Mouse (Mus musculus) c-Kit-positive CD71-positive TER-119-negative erythroid progenitor cells, embryonic 14.5 days (primary cell): ENCODE measurements at regions not wholly inside any gene's neighbourhood (a gene's known extent, or its start where the extent isn't known, plus 50 kb on each side); places are given as distances from the start of the nearest gene placed in this dataset.

Experiments
- DNase-seq: peaks from one replicate; pipeline ENCODE4 v3.0.0-alpha.2; 2013; ENCODE audit warnings: low read depth

DNA sequence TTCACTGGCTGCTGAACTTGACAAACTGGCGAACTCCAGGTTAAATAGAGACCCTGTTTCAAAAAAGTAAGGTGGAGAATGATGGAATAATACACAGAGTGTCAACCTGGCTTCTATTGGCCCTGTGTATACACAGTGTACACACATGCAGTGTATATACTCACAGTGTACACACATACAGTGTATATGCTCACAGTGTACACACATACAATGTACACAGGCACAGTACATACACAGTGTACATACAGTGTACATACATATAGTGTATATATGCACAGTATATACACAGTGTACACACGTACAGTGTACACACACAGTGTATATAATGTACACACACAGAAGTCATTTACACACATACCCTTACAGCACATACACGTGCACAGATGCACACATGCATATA lies 52.4 kb upstream of the Aldh1b1 start:
- no peak for DNase-seq

DNA sequence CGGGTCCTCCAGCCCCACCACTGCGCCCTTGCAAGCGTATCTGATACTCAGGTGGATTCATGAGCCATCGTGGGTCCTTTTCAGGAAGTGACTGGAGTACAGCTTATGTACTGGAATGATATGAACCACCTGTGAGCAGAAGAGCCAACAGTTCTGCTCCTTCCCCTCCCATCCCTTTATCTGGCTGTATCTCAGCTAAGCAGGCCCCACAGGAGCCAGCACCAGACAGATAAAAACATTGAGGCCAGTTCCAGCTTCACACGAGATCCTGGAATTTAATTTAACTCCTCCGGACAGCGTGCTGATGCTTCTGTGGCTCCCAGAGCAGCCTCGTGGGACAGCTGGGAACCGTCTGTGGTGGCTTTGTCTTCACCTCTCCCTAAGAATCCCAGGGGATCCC lies 53.1 kb upstream of the Aldh1b1 start:
- peak; percentile 19 for DNase-seq

DNA sequence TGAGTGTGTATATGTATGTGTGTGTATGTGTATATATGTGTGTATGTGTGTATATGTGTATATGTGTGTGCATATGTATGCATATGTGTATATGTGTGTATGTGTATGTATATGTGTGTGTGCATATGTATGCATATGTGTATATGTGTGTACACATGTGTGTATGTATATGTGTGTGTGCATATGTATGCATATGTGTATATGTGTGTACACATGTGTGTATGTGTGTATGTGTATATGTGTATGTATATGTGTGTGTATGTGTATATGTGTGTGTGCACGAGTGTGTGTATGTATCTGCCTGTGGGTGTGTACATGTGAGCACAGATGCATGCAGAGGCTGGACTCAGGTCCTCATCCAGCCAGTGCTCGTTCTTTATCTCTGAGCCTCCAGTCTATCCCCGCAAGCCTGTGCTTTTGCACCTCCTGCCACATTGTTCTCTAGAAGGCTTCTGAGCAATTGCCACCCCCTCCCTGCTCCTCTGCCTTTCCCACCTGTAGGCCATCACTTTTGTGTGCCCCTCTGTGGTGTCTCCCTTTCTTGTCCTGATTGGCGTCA lies 53.9 kb upstream of the Aldh1b1 start:
- no peak for DNase-seq

DNA sequence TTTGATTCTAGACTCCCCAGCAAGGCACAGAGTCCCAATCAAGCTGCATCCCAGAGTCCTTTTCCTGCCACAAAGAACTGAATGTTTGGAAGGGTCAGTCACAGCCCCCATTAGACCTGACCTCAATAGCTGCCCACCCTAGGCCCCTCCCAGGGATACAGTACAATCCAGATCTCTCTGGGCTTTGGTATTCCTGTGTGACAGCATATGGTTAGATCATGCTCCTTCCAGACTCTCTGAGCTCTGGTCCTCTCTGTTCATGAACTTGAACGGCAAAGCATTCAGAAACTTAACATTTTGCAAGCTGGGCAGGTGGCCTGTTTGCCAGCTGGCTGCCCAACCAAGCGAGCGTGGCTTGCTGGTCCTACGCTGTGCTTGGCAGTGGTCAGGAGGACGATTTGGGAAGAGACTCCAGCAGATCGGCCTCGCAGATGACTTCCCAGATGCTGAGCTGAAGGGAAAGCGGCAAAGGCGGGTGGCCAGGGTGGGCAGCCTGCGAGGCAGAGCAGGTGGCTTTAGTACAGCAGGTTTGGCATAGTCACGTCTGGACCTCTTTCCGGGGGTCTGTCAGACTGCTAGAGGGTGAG lies 58.0 kb upstream of the Aldh1b1 start:
- DNase-seq = no peak

DNA sequence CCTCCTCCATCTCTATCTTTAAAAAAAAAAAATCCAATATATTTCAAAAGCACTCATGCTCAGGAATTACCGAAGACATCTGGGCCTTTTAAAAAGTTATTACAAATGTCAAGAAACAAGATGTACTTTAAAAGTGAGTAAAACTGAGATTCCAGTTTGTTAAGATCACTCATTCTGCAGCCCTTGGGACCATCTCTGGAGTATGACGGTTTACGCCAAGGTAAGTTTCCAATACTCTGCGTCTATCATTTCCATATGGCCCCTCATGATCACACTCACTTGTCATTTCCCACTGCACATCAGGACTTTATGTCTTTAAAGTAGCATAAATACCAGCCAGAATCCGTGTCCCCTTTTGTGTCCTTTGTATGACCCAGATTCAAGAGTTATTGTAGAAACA lies 58.5 kb upstream of the Aldh1b1 start:
- no peak for DNase-seq

DNA sequence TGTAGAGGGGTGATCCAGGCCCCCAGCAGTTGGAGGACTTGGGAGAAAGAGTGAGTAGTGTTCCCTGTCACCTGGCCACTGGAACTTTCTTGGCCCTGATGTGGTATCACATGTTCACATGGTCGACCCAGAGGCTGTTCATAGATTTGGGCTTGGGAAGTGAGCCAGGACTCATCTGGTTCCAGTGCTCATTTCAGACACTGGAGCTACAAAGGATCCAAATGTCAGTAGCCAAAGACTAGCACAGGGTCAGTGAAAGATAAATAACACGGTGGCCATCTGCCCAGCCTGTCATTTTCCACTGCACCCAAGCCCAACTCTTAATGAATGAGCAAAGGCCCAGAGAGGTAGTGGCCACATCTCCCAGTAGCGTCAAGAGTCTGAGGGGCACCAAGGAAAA lies 59.1 kb upstream of the Aldh1b1 start:
- no peak for DNase-seq

DNA sequence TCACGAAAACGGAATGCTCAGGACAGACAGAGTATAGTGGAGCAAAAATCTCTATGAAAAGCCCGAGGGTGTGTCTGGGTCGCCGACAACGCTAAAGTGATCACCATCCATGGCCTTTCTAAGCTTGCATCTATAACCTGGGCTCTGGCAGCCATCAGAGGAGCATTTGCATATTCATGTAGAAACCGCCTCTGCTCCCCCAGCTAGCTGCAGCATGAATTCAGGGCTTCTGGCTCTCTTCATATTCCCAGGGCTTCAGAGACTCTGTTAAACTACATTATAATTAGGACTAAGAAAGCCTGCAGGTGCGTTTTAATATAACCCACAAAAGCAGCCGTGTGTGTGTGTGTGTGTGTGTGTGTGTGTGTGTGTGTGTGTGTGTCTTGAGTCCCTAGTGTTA lies 59.7 kb upstream of the Aldh1b1 start:
- no peak for DNase-seq

DNA sequence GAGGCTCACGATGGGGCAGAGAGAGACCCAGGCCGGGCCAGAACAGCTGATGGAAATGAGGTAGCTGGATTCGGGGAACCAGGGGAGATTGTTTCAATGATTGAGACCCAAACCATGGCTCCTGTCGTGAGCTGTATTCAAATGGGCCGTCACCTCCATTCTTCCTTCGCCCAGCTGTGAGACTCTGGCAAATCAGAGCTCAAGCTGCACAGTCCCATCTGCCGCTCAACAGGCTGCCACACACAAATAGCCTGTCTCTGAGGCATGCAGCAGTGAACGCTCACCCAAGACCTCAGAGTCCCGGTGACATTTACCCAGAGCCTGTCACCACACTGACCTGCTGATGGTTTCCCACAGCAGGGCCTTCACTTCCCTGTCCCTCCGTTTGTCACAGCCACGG lies 60.1 kb upstream of the Aldh1b1 start:
- no peak for DNase-seq

DNA sequence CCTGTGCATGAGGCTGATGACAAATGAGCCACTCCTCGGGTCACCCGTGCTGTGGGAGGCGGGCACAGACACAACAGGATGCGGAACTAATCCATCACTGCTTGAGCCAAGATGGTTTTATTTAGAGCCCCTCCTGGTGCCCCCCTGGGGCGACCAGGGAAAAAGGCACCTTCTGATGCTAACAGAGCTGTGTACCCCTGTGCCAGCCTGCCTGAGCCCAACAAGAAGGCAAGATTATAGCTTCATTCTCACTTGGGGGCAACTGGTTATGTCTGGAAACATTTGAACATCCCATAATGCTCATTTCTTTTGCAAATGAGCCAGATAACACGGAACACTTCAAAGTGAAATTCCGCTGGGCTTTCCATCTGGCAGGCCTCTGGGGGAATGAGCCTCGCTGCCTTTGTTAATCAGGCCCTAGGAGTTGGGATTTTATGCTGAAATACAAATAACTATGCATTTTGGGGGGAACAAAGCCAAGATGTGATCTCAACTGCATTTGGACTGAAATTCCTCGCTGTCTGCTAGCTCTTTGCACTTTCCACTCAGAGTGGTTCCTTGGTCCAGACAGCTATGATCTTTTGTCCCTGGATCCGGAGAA lies 62.5 kb upstream of the Aldh1b1 start:
- DNase-seq = no peak

DNA sequence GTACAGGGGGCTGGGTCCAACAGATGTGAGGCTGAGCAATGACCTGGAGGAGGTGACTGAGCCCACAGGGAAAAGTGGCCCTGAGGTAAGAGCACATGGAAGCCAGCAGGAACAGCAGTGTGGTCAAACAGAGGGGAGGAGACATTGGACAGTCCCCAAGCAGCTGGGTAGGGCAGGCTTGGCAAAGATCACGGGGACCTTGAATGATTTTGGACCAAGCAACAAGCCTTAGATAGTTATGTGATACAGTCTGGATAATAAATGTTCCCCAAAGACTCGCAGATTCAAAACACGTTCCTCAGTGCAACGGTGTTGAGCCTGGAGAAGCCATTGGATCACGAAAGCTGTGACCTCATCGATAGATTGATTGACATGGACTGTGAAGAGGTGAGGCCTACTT lies 64.8 kb upstream of the Aldh1b1 start:
- DNase-seq = no peak

DNA sequence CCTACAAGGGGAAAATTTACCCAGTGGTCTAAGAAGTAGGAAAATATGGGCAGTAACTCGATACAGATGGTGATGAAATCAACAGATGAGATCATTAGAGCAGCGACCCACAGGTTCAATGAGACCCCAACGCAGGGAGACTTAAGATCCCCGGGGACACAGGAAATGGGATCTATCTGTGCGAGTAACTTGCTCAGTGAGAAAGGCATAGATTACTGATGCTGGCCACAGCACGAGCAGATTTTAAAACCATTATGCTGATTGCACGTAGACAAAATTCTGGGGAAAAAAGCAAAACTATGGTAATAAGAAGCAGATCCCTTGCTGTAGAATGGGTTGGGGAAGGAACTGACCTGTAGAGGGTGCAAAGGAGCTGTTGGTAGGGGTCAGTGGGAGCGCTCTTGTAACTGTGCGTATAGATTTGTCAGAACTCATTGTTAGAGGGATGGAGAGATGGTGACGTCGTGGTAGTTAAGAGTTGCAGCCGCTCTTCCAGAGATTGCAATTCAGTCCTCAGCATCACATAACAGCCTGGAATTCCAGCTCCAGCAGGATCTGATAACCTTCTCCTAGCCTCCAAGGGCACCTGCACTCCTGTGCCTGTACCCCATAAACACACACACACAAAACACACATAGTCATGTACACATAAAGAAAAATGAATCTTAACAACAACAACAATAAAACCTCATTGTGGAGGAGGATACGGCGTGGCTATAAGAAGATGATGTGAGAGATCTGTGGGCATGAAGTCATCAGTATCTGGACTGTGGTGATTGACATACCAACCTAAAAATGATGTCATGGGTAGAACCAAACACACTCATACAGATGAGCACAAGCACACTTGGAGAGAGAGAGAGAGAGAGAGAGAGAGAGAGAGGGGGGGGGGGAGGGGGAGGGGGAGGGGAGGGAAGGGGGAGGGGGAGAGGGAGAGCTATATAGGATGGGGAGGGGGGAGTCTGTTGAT lies 67.7 kb upstream of the Aldh1b1 start:
- DNase-seq = no peak

DNA sequence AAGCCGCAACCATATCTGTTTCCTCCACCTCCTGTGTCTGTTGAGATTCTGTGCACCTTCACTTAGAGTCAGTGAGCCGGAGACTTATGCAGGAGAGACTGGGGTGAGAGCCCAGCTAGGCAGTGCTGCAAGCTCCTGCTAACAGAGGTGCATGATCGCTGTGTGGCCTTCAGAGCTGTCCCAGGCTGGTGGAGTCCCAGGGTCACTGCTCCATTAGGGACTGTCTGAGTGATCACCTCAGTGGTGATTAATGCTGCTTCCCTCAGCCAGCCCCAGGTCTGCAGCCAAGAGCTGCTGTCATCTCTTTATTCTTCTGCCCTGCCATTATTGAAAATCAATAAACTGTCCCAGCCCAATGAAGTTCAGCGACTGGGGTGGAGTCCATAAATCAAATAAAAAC lies 69.0 kb upstream of the Aldh1b1 start:
- DNase-seq = no peak

DNA sequence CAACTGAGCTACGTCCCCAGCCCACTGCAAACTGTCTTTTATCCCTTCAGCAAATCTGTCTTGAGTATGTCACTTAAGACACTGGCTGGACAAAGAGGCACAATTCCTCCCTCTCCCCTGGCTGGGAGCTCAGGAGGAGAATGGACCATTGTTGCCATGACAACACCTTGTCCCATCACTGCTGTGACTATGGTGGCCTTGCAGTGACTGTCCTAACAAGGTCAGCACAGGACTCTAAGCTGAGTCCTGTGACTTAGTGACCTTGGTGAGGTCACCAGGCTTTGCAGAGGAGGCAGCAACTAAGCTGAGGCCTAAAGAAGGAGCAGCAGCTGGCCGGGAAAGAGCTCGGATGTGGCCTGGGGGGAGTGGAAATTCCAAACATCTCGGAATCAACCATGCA lies 70.0 kb upstream of the Aldh1b1 start:
- no peak for DNase-seq

DNA sequence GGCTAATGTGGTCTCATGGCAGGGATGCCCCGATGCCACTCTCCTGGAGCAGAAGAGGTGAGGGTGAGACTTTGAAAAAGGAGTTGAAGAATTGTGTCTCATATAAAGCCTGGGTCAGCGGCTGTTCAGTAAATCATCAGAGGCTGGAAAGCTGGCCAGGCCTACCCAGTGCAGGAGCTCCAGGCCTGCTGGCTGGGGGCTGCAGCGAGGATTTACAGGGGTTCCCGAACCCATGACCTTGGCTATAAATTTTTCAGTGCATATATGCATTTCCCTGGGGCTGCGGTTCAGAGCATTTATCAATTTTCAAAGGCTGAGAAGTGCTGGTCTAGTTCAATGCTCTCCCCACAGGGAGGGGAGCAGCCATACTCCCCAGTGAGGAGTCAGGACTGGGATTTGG lies 70.9 kb upstream of the Aldh1b1 start:
- DNase-seq = no peak

DNA sequence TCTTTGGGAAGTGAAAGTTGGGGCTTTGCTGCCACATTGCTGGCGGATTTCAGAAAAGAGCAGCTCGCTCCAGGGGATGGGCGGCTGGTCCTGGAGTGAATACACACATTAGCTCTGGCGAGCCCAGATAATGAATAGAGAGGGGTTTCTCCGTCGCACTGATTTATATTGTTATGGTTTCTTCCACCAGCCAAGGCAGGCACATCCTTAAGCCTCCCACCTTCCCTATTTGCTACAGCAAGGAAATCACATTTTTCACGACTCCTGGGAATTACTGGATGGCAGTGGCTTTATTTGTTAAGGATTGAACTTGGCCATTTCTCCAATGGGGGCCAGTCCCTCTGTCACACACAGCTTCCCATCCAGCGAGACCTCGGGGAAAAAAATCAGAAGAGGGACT lies 71.3 kb upstream of the Aldh1b1 start:
- no peak for DNase-seq

DNA sequence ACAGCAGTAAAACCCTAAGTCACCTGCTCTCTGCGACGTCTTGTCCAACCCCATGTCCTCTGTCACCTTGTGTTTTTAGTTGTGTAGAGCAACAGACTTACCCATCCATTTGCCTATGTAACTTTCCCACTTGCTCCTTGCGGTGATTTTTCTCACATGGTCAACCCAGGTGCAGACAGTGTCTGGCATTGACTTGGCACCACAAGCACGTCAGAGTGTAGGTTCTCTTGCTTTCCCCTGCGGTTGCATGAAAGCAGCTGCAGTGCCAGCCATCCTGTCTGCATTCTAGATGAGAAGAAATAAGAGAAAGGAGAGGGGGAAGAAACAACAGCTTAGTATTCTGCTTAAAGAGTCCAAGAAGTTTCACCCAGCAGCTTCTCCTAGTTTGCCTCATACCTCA lies 72.0 kb upstream of the Aldh1b1 start:
- no peak for DNase-seq

DNA sequence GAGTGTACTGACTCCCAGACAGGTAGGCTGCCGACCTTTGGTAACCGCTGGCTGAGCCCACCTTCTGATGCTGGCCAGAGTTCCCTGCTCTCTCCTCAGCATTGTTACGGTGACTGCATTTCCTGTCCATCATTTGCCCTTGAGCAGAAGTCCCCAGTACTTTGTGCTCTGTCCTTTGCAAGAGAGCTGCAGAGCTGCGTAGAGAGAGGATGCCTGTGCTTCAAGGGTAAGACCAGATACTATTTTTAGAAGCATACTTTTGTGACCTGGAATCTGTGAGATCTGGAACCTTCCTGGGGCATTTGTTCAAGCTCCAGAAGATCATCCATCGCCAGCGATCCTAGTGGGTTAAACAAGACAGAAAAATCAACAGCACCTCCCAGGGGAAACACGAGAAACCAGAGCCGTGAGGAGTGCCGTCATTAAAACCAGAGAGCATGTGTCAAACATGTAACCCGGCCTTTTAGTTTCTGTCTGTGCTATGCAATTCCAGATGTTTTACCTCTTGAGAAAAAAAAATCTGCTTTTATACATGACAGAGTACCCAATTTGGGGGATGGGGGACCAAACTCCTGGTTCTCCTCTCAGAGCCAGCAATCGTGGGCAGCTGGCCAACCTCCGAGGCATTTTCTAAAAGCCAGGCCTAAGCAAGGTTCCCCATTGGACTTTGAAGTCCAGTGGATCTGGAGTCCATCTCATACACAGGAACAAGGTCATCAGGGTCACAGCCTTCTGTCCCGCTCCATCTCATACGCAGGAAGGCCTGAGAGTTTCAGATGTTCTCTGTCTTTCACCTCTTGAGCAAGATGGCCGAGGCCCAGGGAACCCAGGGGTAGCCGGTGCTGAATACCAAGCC lies 73.5 kb upstream of the Aldh1b1 start:
- DNase-seq = no peak

DNA sequence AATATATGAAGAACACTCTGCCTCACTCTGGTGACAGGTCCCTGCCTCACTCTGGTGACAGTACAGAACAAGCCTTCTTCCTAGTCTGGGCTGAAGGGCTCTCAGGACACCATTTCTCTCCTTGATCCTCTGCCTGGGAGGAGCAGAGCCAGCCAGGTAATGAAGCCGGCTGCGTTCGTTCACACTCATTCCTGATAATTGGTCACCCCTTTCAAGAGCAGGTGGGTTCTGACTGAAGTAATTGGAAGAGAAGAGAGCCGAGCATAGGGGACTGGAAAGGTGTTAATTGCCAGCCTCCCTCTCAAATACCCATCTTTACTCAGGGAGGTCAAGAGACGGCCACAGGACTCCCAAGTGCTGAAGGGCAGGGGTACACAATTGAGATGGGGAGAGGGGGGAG lies 78.5 kb upstream of the Aldh1b1 start:
- no peak for DNase-seq

DNA sequence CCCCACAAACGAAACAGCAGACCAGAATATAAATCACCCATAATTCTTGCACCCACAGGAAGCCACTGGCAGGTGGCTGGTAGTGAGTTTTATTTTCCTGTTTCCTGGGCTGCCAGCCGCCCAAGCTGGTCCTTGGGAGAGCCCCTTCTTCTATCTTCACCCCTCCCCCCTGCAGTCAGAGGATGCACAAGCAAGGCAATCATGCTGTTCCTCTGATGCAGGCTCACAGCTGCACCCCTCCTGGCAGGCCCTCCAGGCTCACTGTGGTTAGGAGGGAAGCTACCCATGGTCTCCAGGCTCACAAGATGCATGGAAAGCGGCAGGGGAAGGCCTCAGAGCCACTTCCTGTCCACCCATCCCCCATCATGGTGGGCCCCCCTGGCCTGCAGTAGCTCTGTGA lies 79.3 kb upstream of the Aldh1b1 start:
- no peak for DNase-seq

DNA sequence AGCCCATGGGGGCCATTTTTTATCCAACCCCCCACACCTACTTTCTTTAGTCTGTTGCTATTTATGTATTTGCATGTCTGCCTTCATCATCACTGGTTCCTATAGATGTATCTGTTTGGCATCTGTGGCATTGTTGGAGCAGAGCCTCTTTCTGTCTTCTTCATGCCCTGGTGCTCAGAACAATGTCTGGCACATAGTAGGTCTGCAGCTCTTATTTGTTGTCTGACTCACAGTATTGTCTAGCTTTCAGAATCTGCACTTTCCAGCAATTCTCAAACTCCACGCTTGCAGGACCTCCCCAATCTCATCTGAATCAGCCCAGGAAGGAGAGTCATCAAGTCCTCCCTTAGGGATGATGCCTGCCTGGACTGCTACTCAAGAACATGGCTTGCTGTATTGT lies 82.9 kb upstream of the Aldh1b1 start:
- DNase-seq = no peak

DNA sequence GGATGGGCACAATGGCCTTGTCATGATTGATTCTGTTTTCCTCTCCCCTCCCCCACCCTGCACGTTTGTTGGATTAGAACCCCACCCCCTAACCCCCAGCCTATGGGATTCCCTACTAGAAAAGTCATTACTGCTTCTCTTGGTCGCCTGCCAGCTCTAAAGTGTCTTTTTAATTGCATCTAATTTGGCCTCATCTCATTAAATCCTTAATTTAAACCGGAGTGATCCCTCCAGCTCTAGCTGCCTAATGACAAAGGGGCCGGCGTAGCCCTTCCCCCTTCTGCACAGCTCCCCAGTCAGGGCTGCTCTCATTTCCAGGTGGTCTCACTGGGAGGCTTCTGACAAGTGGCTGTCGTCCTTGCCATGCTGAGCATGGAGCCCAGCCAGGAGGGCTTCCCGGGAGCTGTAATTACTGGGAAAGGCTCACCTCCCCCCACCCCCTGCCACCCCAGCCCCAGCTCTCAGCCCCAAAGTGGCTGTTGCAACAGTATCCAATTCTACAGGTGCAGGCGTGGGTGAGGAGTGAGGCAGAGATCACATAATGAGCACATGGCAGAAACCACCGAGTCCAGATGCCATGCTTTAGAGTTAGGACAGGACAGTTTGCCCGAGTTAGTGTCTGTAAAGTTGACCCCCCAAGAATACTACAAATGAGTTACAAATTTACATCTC lies 84.8 kb upstream of the Aldh1b1 start:
- no peak for DNase-seq
